Mouse (Mus musculus) left cerebral cortex, adult 11 months (tissue): ENCODE results near the gene Lipt1.

ENCODE experiments used
- DNase-seq: peaks from one replicate; pipeline ENCODE4 v3.0.0; 2022; ENCODE audit warnings: low spot score

Lipt1 gene

GRCm38 (mm10) chr1:37899816-37900215 lies 28.3 kb downstream of the Lipt1 start:
- DNase-seq: no peak

DNA sequence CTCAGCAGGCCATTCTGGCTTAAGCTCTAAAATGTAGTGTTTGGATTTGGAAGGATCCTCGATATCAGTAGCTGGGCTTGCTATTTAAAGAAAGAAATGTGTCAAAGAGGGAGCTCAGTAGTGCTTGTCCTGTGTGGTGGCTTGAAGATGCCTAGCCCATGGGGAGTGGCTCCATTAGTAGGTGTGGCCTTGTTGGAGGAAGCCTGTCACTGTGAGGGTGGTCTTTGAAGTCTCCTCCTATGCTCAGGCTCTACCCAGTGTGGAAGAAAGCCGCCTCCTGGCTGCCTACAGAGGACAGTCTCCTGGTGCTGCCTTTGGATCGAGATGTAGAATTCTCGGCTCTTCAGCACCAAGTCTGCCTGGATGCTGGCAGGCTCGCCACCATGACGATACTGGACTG lies 28.8 kb downstream of the Lipt1 start:
- no peak for DNase-seq

- DNase-seq: no peak
These were observed 31.6 kb downstream of the Lipt1 start for GRCm38 (mm10) chr1:37903178-37903577.

DNA sequence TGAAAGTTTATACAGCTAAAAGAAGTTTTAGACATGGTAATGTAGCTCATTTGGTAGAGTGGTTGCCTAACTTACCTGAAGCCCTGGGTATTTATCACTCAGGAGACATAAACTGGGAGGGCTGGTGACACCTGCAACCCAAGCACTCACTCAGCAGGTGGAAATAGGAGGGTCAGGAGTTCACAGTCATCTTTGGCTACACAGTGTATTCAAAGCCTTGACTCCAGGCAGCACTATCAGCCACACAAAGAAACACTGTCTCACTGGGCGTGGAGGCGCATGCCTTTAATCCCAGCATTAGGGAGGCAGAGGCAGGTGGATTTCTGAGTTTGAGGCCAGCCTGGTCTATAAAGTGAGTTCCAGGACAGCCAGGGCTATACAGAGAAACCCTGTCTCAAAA lies 41.2 kb downstream of the Lipt1 start:
- no peak for DNase-seq

DNA sequence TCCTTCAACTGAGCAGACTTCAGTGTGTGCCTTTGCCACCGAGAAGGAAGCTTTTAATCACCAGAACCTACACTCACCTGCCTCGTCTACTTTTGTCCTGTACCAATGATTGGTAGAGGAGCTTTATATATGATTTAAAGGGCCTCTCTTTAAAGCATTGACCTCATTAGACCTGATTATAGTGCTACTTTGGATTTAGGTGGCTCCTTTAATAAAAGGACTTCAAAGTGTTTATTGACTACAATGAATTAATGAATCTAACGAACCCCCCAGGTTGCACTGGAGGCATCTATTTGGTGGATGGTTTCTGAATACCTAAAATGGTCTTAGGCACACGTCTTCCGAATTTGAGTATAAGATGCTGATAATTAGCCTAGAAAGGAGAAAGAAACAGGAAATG lies 44.9 kb downstream of the Lipt1 start, which contains the start of gene Lyg2:
Gene Lyg2, minus strand, starts transcription at position 101 of the 400 bp plus-strand sequence.
- no peak for DNase-seq

DNA sequence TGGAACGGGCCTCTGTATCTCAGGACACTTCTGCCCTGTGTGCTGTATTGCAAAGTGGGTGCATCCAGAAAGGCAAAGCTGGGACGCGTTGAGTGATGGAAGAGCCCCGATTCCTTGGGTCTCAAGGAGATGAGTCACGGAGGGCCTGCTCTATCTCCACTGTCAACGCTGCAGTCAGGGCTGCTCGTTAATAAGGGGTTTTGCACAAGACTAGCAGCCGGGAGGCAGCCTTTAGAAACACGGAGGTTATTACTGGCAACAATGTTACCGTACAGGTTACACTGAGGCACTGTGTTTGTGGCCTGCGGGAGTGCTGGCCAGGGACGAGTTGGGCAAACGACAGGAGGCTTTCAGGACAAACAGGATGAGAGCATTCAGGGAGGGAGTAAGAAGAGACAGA lies 46.1 kb downstream of the Lipt1 start:
- no peak for DNase-seq

DNA sequence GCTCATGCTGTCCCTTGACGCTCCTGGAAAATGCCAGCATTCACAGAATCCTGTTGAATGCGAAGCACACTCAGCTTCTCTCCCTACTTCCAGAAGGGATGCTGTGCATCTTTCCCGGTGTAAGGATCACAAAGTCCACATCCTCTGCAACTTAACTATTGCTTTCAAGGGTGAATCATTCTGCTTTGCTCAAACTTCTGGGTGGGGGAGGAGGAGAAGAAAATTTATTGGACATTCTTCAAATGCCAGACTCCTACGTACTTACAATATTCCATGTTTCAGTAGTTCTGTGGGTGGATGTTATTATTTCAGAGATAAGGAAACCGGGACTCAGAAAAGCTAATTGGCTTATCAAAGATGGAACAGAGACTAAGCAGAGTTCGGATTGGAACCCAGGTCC lies 46.6 kb downstream of the Lipt1 start:
- no peak for DNase-seq

DNA sequence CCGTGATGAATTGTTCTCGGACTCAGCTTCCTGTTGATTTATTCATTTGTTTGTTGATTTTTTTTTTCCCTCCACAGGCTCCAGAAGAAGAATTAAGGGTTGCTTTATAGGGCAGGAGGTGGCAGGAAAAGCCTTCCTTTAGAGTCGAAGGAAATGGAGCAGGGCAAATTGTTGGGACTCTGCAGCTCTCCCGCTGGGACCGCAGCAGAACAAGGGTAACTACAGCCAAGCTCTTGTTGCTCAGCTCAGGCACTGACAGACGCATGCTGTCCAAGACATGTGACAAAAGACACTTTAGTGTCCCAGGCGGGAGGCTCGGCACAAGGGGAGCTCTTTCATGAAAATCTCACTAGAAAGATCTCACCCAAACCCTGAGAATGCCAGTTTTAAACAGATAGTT lies 51.0 kb downstream of the Lipt1 start:
- no peak for DNase-seq
